ENCODE assay signal across 2 mouse cellular contexts in the genomic region with DNA sequence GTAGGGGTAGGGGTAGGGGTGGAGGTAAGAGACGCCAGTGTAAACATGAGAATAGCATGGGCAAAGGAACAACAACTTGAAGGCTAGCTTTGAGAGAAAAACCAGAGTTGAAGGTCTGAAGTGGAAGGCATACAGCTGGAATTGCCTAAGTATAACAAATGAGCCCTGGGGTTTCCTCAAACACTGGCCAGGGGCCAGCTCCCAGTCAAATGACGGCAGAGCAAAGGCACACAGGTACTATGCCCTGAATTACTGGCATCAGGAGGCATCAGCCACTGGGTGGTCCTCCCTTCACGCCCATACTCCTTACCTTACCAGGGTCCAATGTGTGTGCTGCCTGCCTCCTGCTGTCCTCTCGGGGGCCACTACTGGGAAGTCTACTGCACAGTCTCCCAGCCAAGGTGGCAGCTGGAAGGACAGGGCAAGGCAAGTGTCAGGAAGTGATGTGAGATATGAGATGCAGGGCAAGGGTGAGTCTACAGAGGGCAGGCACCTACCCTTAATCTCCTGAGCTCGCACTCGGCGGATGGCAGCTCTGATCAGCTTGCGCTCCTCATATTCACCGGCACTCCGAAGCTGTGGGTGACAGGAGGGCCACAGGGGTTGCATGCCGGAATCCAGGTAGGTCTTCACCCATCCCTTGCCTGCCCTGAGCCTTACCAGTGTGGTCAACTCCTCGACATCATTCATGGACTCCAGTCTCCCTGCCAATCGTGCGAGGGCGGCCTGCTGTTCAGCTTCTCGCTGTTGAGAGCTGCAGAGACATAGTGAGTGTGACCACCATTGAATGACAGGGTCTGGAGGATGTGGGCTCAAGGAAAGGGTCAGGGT.
TF ChIP-seq lines count a peak whose summit lies in the region.

No protein-coding gene starts in this region.

TF ChIP-seq in MEL, 35 proteins besides CTCF, POLR2A, EP300 and RAD21:
- TF ChIP-seq ZMIZ1 (IDR thresholded peaks at IDR 0.05; ENCODE audit: low read depth, low read length) (0 out of 2 replicates have a peak, but pooled peaks have one; percentile 8), ZKSCAN1 (IDR thresholded peaks at IDR 0.05; ENCODE audit: low read depth, low read length) (no peak)

TF ChIP-seq in myocyte, 11 proteins besides CTCF, POLR2A, EP300 and RAD21:
- TF ChIP-seq POLR2AphosphoS2 (IDR thresholded peaks at IDR 0.05; ENCODE audit: insufficient read length, low read depth) = peak; percentile 26
- TF ChIP-seq MAX (IDR thresholded peaks at IDR 0.05; ENCODE audit: low read depth) = no peak
- TF ChIP-seq TCF12 (IDR thresholded peaks at IDR 0.05; ENCODE audit: insufficient read depth, poor library complexity, severe bottlenecking) = no peak
- no peak for TF ChIP-seq MYOG (IDR thresholded peaks at IDR 0.05; ENCODE audit: control insufficient read depth in 1 of 3, insufficient read depth in 1 of 3, insufficient read length in 2 of 3, low read depth in 2 of 3)
